Mouse (Mus musculus): ENCODE results near the gene Nav2.

Nav2 gene

DNA sequence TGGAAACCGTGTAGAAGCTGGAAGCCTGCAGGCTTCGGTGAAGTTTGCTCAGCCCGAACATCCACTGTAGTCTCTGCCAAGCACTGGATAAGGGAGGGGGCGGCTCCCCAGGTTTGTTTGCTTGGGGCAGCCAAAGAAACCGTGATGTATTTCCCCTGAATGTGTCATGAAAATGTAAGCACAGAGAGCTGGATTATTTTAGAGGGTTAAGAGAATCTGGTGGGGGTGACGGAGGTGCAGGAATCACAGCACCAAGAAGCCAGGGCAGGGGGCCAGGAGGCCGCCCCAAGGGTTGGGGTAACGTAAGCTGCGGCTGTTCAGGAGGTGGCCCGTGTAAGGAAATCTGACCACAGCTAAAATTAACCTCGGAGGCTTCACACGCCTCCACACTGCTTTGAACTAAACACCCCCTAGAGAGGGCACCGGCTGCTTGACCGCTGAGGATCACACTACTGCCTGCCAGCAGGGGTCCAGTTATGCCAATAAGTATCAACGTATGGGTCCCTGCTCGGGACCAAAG, 434.6 kb downstream of the Nav2 start:
- in situ Hi-C loops (cut with MboI, MseI): no loop called here

DNA sequence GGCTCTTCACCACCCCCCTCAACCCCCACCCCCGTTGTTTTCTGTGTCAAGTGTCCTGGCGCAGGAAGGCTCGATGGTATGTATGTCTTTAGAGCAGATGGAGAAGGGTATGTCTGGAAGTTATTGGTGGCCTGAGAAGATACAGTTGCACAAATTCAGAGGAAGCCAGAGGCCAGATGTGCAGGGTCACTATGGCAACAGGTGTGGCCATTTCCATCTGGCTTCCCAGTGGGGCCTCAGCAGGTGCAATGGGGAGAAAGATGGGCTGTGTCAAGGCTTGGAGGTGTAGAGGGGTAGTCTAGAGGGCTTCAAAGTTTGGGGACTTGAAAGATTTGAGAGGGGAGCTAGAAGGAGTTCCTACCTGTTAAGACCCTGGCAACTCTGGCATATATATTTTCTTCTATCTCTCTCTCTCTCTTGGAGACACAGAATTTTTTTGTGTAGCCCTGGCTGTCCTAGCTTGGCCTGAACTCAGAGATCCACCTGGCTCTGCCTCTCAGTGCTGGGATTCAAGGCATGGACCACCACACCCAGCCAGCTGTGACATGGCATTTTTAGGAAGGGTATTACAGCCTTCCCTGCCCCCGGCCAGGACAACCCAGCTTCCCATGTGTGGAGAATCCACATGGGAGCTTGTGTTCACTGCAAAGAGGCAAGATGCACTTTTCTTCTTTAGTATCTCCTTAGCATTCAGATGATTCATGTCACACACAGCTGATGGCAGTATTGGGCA, 435.4 kb downstream of the Nav2 start:
- in situ Hi-C loops (cut with MboI, MseI): no loop called here

GRCm38 (mm10) chr7:49347338-49348272, 439.1 kb downstream of the Nav2 start:
- in situ Hi-C loops (cut with MboI, MseI): no loop called here

DNA sequence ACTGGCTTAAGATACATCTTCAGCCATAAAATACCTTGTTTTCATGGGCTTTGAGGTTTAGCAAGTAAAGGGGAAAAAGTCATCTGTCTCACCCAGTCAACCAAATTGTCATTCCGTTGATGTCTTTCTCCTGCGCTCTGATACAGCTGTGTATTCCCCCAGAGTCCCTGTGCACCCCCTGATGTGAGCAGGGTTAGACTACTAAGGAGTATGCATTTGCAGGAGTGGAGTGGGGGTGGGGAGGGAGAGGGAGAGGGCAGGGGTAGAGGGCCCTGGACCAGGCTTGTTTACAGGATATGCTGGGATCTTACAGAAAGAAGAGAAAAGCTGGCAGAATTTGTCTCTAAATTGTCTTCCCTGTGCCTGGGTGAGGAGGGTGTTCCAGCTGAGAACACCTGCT, 440.1 kb downstream of the Nav2 start:
- in situ Hi-C loops (cut with MboI, MseI): no loop called here

GRCm38 (mm10) chr7:49350321-49351007, 441.9 kb downstream of the Nav2 start:
- in situ Hi-C loops (cut with MboI, MseI): no loop called here

GRCm38 (mm10) chr7:49351596-49352258, 443.2 kb downstream of the Nav2 start:
- in situ Hi-C loops (cut with MboI, MseI): no loop called here

GRCm38 (mm10) chr7:49357441-49358165, 449.1 kb downstream of the Nav2 start:
- in situ Hi-C loops (cut with MboI, MseI): no loop called here

- in situ Hi-C loops (cut with MboI, MseI): no loop called here
Observed at GRCm38 (mm10) chr7:49359120-49359519, 450.6 kb downstream of the Nav2 start.

DNA sequence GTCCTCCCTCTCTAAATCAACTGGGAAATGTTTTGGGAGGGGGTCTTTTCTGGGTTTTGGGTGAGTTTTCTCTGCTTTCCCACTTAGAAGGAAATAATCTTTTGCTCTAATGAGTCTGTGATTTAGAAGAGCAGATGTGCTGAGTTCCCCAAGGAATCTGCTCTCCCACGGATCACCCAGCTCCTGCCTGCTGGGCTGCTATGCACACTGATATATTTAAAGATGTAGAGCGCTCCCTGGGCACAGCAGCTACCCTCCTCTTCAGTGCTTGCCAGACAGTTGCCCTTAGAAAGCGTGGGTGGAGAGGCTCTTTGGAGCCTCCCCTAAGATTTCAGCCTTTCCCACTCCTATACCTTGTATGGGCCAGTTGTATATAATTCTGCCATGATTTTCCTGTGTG, 452.1 kb downstream of the Nav2 start:
- in situ Hi-C loops (cut with MboI, MseI): no loop called here

DNA sequence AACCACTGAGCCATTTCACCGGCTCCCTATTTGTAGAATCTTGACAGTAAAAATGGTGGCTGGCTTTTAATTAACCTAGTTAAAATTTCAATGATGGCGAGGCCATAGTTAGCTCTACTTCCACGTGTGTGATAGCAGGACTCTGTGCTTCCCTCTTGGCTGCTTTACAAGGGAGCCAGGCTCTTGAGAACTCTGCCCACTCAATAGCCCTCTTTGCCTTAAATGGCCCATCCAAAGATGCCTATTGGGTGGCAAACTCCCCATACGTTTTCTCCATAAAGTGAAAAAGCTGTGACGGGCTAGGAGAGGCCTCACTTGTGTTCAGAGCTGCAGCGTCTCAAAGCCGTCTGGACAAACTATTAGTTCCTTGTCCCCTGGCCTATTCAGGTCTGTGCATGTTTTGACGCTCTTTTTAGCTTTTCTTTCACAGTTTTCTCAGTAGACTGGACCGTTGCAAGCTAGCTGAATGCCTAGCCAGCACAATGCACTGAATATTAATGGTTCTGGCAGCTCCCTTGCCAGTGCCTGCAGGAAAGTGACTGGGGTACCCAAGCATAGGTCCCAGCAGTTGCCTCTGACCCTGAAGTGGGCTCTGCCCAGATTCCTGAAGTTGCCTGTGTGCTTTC, 453.1 kb downstream of the Nav2 start:
- in situ Hi-C loops (cut with MboI, MseI): no loop called here

DNA sequence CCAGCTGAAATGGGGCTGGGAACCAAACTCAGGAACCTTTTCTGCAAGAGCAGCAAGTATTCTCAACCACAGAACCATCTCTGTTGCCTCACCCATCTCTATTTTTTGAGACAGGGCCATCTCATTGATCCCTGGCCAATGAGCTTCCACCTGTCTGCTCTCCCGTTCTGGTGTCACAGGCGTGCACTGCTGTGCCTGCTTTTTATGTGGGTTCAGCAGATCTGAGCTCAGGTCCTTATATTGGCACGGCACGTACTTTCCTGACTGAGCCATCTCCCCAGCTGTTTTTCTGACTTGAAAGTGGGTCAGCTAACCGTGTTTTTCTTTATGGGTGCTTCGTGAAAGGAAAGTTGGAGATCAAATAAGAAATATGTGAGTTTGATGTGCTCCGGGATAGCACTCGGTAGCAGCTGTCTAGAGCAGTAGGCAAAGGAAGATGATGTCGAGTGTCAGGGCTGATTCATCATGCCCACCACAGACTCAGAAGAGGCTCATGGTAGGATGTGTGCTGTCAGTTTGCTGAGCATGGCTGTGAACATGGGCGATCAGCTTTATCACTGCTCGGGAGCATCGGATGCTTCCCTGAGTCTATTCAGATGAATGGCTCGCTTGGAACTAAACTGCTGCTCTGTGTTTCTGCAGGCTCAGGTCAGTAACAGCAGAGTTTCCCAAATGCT, 456.1 kb downstream of the Nav2 start:
- in situ Hi-C loops (cut with MboI, MseI): no loop called here

- in situ Hi-C loops (cut with MboI, MseI): no loop called here
Observed at GRCm38 (mm10) chr7:49368590-49368989, 460.1 kb downstream of the Nav2 start.

DNA sequence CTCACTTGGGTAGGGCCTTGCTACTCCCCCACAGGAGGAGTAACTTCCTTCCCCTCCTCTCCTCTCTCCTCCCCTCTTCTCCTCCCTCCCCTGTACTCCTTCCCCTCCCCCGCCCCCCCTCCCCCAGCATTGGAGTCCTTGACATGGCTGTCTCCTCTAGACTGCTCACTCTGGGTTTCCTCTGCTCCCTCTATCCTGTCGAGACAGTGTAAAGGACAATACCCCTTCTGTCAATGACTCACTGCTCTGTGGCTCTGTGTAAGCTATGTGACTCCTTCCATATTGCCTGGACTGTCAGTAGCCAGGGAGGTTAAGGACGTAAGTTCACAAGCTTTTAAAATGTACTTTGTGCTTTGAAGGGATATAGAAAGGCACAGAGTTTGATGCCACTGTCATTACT, 460.5 kb downstream of the Nav2 start:
- in situ Hi-C loops (cut with MboI, MseI): no loop called here

GRCm38 (mm10) chr7:49369809-49370473, 461.4 kb downstream of the Nav2 start:
- in situ Hi-C loops (cut with MboI, MseI): no loop called here

- in situ Hi-C loops (cut with MboI, MseI): no loop called here
Observed at GRCm38 (mm10) chr7:49371345-49371744, 462.8 kb downstream of the Nav2 start.

- in situ Hi-C loops (cut with MboI, MseI): no loop called here
Observed at GRCm38 (mm10) chr7:49371972-49372371, 463.5 kb downstream of the Nav2 start.

GRCm38 (mm10) chr7:49373173-49373572, 464.7 kb downstream of the Nav2 start:
- in situ Hi-C loops (cut with MboI, MseI): no loop called here

GRCm38 (mm10) chr7:49373661-49374060, 465.1 kb downstream of the Nav2 start:
- in situ Hi-C loops (cut with MboI, MseI): no loop called here

DNA sequence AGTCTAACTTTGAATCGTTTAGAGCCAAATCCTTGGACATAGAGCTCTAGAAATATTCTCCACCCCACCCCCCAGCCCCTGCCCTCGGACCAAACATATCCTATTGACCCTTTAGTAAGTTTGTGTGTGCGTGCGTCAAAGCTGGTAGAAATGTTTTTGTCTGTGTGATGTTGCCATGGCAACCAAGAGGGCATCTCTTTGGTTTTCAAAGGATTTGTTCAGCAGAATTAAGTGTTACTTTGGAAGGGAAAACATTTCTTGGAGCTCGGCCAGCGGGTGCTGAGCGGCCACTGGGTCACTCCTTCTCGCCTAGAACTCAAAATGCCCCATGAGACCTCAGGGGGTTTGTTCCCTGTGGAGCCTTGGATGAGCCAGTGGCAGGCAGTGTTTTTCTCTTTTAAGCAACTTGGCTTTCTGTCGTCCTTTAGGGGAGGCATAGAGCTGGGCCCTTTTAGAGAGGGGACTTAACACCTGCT, 467.0 kb downstream of the Nav2 start:
- in situ Hi-C loops (cut with MboI, MseI): no loop called here

Data from T-helper 17 cell (primary cell).